Mouse (Mus musculus): Measurements from ENCODE around the gene Vmn1r89. TPM values are rescaled to one million over a fixed set of nuclear protein-coding genes. Genes with fewer than 3 reads are reported as not detected.

The Vmn1r89 gene
- total RNA-seq (2014; rRNA removed) (not detected in 2 replicates), polyA plus RNA-seq (2015; fragmentation: Nextera tagmentation; extraction: Ambion mirVana) (not detected in 2 replicates)

GRCm38 (mm10) chr7:13212720-13213119, at the start of gene Vmn1r89:
TSS of gene Vmn1r89 (plus strand) at chr7:13213020.
- Histone ChIP-seq H3K9ac (replicated peaks; ENCODE audit: low read length) (no peak within 1 kb of the TSS), H3K27me3 (ENCODE audit: insufficient read depth, low read length) (no peaks in the 10 kb centered on the region), H3K4me3 (ENCODE audit: low read length) (no peak within 1 kb of the TSS), H3K27ac (no peak within 1 kb of the TSS), H3K9me3 (ENCODE audit: low read length) (no peaks in the 10 kb centered on the region), H3K4me2 (ENCODE audit: low read depth, low read length) (no peak within 1 kb of the TSS), H3K4me1 (ENCODE audit: insufficient read depth, low read length) (no peaks in the 10 kb centered on the region), H3K36me3 (ENCODE audit: insufficient read depth, low read length) (no peaks in the 10 kb centered on the region)
- ATAC-seq = no peak
- TF ChIP-seq CTCF (IDR thresholded peaks at IDR 0.05; ENCODE audit: low read depth) = no peak
- DNase-seq (ENCODE audit: low spot score) = no peak

- no peaks in the 10 kb centered on the region for H3K4me1 ChIP-seq (ENCODE audit: insufficient read depth, low read length)
- DNase-seq (ENCODE audit: low spot score) (no peak), ATAC-seq (0 out of 2 replicates have a peak, but pooled peaks have one; percentile 31)
- H3K27me3 ChIP-seq (ENCODE audit: insufficient read depth, low read length) = no peaks in the 10 kb centered on the region
- H3K4me3 ChIP-seq (ENCODE audit: low read length) = no peak overlapping the region
- no peak overlapping the region for H3K4me2 ChIP-seq (ENCODE audit: low read depth, low read length)
- no peaks in the 10 kb centered on the region for H3K9me3 ChIP-seq (ENCODE audit: low read length)
- H3K36me3 ChIP-seq (ENCODE audit: insufficient read depth, low read length) = no peaks in the 10 kb centered on the region
- 51% methylated on average over 50 of the region's 50 CpGs for WGBS
- no peak overlapping the region for H3K9ac ChIP-seq (replicated peaks; ENCODE audit: low read length)
- no peak overlapping the region for H3K27ac ChIP-seq
- TF ChIP-seq CTCF (IDR thresholded peaks at IDR 0.05; ENCODE audit: low read depth) = no peak
Measured at GRCm38 (mm10) chr7:13260746-13261700, 48.2 kb downstream of the Vmn1r89 start.

DNA sequence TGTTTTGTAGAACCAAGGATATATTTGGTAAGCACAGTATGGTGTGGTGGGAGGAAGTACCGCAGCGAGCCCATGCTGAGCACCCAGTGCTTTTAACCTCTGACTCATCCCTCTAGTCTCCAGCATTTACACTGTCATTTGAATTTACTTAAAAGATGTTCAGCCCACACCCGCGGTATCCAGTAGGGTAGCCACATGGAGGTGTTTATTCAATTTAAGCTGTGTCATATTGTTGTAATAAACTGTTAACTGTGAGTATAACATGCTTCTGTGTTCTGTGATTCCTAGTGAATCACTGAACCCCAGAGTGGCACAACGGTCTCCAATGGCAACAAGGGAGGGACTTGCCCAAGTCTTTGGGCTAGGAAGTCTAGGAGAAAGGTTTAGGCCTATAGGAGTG, 51.0 kb downstream of the Vmn1r89 start:
- Histone ChIP-seq H3K9me3 (ENCODE audit: low read length) (no peaks in the 10 kb centered on the region), H3K4me1 (ENCODE audit: insufficient read depth, low read length) (no peaks in the 10 kb centered on the region), H3K36me3 (ENCODE audit: insufficient read depth, low read length) (no peaks in the 10 kb centered on the region), H3K4me2 (ENCODE audit: low read depth, low read length) (no peak overlapping the region), H3K4me3 (ENCODE audit: low read length) (no peak overlapping the region), H3K27me3 (ENCODE audit: insufficient read depth, low read length) (no peaks in the 10 kb centered on the region), H3K9ac (replicated peaks; ENCODE audit: low read length) (no peak overlapping the region), H3K27ac (no peak overlapping the region)
- ATAC-seq = no peak
- DNase-seq (ENCODE audit: low spot score) = no peak
- 83% methylated on average over 5 of the region's 5 CpGs for WGBS
- no peak for TF ChIP-seq CTCF (IDR thresholded peaks at IDR 0.05; ENCODE audit: low read depth)

- Histone ChIP-seq H3K4me3 (ENCODE audit: low read length) (no peak overlapping the region), H3K9ac (replicated peaks; ENCODE audit: low read length) (no peak overlapping the region), H3K36me3 (ENCODE audit: insufficient read depth, low read length) (no peaks in the 10 kb centered on the region), H3K27ac (no peak overlapping the region), H3K9me3 (ENCODE audit: low read length) (no peaks in the 10 kb centered on the region), H3K4me2 (ENCODE audit: low read depth, low read length) (no peak overlapping the region), H3K4me1 (ENCODE audit: insufficient read depth, low read length) (no peaks in the 10 kb centered on the region), H3K27me3 (ENCODE audit: insufficient read depth, low read length) (no peaks in the 10 kb centered on the region)
- peak; percentile 36; the same call in 1 of the 2 replicates for ATAC-seq
- TF ChIP-seq CTCF (IDR thresholded peaks at IDR 0.05; ENCODE audit: low read depth) = no peak
- DNase-seq (ENCODE audit: low spot score) = peak; percentile 12
- WGBS = 34% methylated on average over 2 of the region's 2 CpGs
Measured at GRCm38 (mm10) chr7:13264396-13264795, 51.6 kb downstream of the Vmn1r89 start.

GRCm38 (mm10) chr7:13268749-13269260, 56.0 kb downstream of the Vmn1r89 start:
- Histone ChIP-seq H3K4me3 (ENCODE audit: low read length) (no peak overlapping the region), H3K9ac (replicated peaks; ENCODE audit: low read length) (no peak overlapping the region), H3K36me3 (ENCODE audit: insufficient read depth, low read length) (no peaks in the 10 kb centered on the region), H3K27me3 (ENCODE audit: insufficient read depth, low read length) (no peaks in the 10 kb centered on the region), H3K4me1 (ENCODE audit: insufficient read depth, low read length) (no peaks in the 10 kb centered on the region), H3K4me2 (ENCODE audit: low read depth, low read length) (no peak overlapping the region), H3K9me3 (ENCODE audit: low read length) (no peaks in the 10 kb centered on the region), H3K27ac (no peak overlapping the region)
- DNase-seq (ENCODE audit: low spot score) = no peak
- WGBS = 88% methylated on average over 4 of the region's 4 CpGs
- no peak for TF ChIP-seq CTCF (IDR thresholded peaks at IDR 0.05; ENCODE audit: low read depth)
- ATAC-seq = no peak

DNA sequence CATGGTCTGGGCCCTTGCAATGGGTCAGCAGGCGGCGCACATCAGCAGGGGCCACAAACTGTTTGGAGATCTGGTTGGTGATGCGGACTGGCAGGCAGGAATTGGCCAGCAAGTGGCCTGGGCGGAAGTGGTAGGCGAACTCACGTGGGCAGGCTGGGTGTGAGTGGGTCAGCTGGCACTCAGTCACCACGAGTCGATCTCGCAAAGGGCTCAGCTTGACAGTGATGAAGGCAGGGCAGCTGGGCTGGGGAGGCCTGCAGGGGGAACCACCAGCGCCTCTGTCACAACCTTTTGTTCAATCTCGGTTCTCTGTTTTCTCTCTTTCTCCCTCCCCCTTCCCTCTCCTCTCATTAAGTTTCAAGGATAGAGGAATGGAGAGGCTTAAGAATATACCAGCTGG, 56.6 kb downstream of the Vmn1r89 start:
- no peaks in the 10 kb centered on the region for H3K9me3 ChIP-seq (ENCODE audit: low read length)
- H3K36me3 ChIP-seq (ENCODE audit: insufficient read depth, low read length) = no peaks in the 10 kb centered on the region
- no peaks in the 10 kb centered on the region for H3K27me3 ChIP-seq (ENCODE audit: insufficient read depth, low read length)
- TF ChIP-seq CTCF (IDR thresholded peaks at IDR 0.05; ENCODE audit: low read depth) = no peak
- no peak overlapping the region for H3K9ac ChIP-seq (replicated peaks; ENCODE audit: low read length)
- ATAC-seq (no peak), DNase-seq (ENCODE audit: low spot score) (no peak)
- no peaks in the 10 kb centered on the region for H3K4me1 ChIP-seq (ENCODE audit: insufficient read depth, low read length)
- 72% methylated on average over 11 of the region's 11 CpGs for WGBS
- no peak overlapping the region for H3K4me3 ChIP-seq (ENCODE audit: low read length)
- no peak overlapping the region for H3K27ac ChIP-seq
- no peak overlapping the region for H3K4me2 ChIP-seq (ENCODE audit: low read depth, low read length)

Other genes with a start within 250 kb of the Vmn1r89 start
- gene Zfp324, start 247.2 kb upstream of the Vmn1r89 start, total RNA-seq (2014; rRNA removed) = 25.5 and 30.1 TPM in 2 replicates
- gene Zfp324, start 247.2 kb upstream of the Vmn1r89 start, polyA plus RNA-seq (2015; fragmentation: Nextera tagmentation; extraction: Ambion mirVana) = 6.8 and 7.1 TPM in 2 replicates
- 8.9 and 10.9 TPM in 2 replicates for gene Zfp446, start 235.2 kb upstream of the Vmn1r89 start, total RNA-seq (2014; rRNA removed)
- 7.6 and 7.9 TPM in 2 replicates for gene Zfp446, start 235.2 kb upstream of the Vmn1r89 start, polyA plus RNA-seq (2015; fragmentation: Nextera tagmentation; extraction: Ambion mirVana)
- 1.1 and 1.7 TPM in 2 replicates for gene Slc27a5, start 214.8 kb upstream of the Vmn1r89 start, total RNA-seq (2014; rRNA removed)
- 0.29 and 0.30 TPM in 2 replicates for gene Slc27a5, start 214.8 kb upstream of the Vmn1r89 start, polyA plus RNA-seq (2015; fragmentation: Nextera tagmentation; extraction: Ambion mirVana)
- gene Trim28, start 213.9 kb upstream of the Vmn1r89 start, total RNA-seq (2014; rRNA removed) = 483 and 563 TPM in 2 replicates
- gene Trim28, start 213.9 kb upstream of the Vmn1r89 start, polyA plus RNA-seq (2015; fragmentation: Nextera tagmentation; extraction: Ambion mirVana) = 176 and 184 TPM in 2 replicates
- 41.6 and 47.6 TPM in 2 replicates for gene Zbtb45, start 203.0 kb upstream of the Vmn1r89 start, total RNA-seq (2014; rRNA removed)
- gene Zbtb45, start 203.0 kb upstream of the Vmn1r89 start, polyA plus RNA-seq (2015; fragmentation: Nextera tagmentation; extraction: Ambion mirVana) = 23.9 and 24.6 TPM in 2 replicates
- 59.7 and 68.0 TPM in 2 replicates for gene Chmp2a, start 178.2 kb upstream of the Vmn1r89 start, total RNA-seq (2014; rRNA removed)
- 188 and 202 TPM in 2 replicates for gene Chmp2a, start 178.2 kb upstream of the Vmn1r89 start, polyA plus RNA-seq (2015; fragmentation: Nextera tagmentation; extraction: Ambion mirVana)
- 320 and 345 TPM in 2 replicates for gene Ube2m, start 174.7 kb upstream of the Vmn1r89 start, total RNA-seq (2014; rRNA removed)
- gene Ube2m, start 174.7 kb upstream of the Vmn1r89 start, polyA plus RNA-seq (2015; fragmentation: Nextera tagmentation; extraction: Ambion mirVana) = 140 and 153 TPM in 2 replicates
- 9.6 and 11.5 TPM in 2 replicates for gene Mzf1, start 158.3 kb upstream of the Vmn1r89 start, total RNA-seq (2014; rRNA removed)
- gene Mzf1, start 158.3 kb upstream of the Vmn1r89 start, polyA plus RNA-seq (2015; fragmentation: Nextera tagmentation; extraction: Ambion mirVana) = 7.7 and 8.7 TPM in 2 replicates
- gene Vmn1r85, start 117.8 kb upstream of the Vmn1r89 start, total RNA-seq (2014; rRNA removed) = 0.43 and 0.58 TPM in 2 replicates
- 0.25 and 0.28 TPM in 2 replicates for gene Vmn1r85, start 117.8 kb upstream of the Vmn1r89 start, polyA plus RNA-seq (2015; fragmentation: Nextera tagmentation; extraction: Ambion mirVana)
- not detected in 2 replicates for gene Vmn1r86, start 93.1 kb upstream of the Vmn1r89 start, total RNA-seq (2014; rRNA removed)
- gene Vmn1r86, start 93.1 kb upstream of the Vmn1r89 start, polyA plus RNA-seq (2015; fragmentation: Nextera tagmentation; extraction: Ambion mirVana) = not detected in 2 replicates
- not detected in 2 replicates for gene Vmn1r87, start 72.9 kb upstream of the Vmn1r89 start, total RNA-seq (2014; rRNA removed)
- gene Vmn1r87, start 72.9 kb upstream of the Vmn1r89 start, polyA plus RNA-seq (2015; fragmentation: Nextera tagmentation; extraction: Ambion mirVana) = not detected in 2 replicates
- not detected in 2 replicates for gene Vmn1r88, start 53.5 kb upstream of the Vmn1r89 start, total RNA-seq (2014; rRNA removed)
- 0.01 TPM in 1 of 2 replicates, not detected in the other for gene Vmn1r88, start 53.5 kb upstream of the Vmn1r89 start, polyA plus RNA-seq (2015; fragmentation: Nextera tagmentation; extraction: Ambion mirVana)
- 11.9 TPM in 2 replicates for gene Lig1, start 64.3 kb downstream of the Vmn1r89 start, total RNA-seq (2014; rRNA removed)
- 41.7 and 45.4 TPM in 2 replicates for gene Lig1, start 64.3 kb downstream of the Vmn1r89 start, polyA plus RNA-seq (2015; fragmentation: Nextera tagmentation; extraction: Ambion mirVana)
- 7.2 and 7.9 TPM in 2 replicates for gene Zswim9, start 65.7 kb downstream of the Vmn1r89 start, total RNA-seq (2014; rRNA removed)
- 7.3 and 8.6 TPM in 2 replicates for gene Zswim9, start 65.7 kb downstream of the Vmn1r89 start, polyA plus RNA-seq (2015; fragmentation: Nextera tagmentation; extraction: Ambion mirVana)
- 0.84 TPM in 1 of 2 replicates, not detected in the other for gene Pla2g4c, start 111.6 kb downstream of the Vmn1r89 start, total RNA-seq (2014; rRNA removed)
- 0.19 and 0.44 TPM in 2 replicates for gene Pla2g4c, start 111.6 kb downstream of the Vmn1r89 start, polyA plus RNA-seq (2015; fragmentation: Nextera tagmentation; extraction: Ambion mirVana)
- not detected in 2 replicates for gene Cabp5, start 185.1 kb downstream of the Vmn1r89 start, total RNA-seq (2014; rRNA removed)
- not detected in 2 replicates for gene Cabp5, start 185.1 kb downstream of the Vmn1r89 start, polyA plus RNA-seq (2015; fragmentation: Nextera tagmentation; extraction: Ambion mirVana)
- gene Bsph1, start 237.8 kb downstream of the Vmn1r89 start, total RNA-seq (2014; rRNA removed) = not detected in 2 replicates
- gene Bsph1, start 237.8 kb downstream of the Vmn1r89 start, polyA plus RNA-seq (2015; fragmentation: Nextera tagmentation; extraction: Ambion mirVana) = not detected in 2 replicates

Measured in hindbrain, postnatal 0 days (tissue).